Mouse (Mus musculus) embryo, embryonic 10.5 days (tissue): ENCODE data around the gene Sik3.
A peak's percentile ranks its signal among the peaks of the same experiment; 100 is the strongest.

ENCODE experiments used
- DNase-seq: peaks from one replicate; pipeline ENCODE4 v3.0.0-alpha.2; 2015; ENCODE audit warnings: low spot score

Sik3 gene

GRCm38 (mm10) chr9:46015831-46016230 is 3.2 kb downstream of the Sik3 start:
- no peak for DNase-seq

GRCm38 (mm10) chr9:46016417-46016816 is 3.8 kb downstream of the Sik3 start:
- DNase-seq: no peak

- DNase-seq: no peak
Observed at GRCm38 (mm10) chr9:46018316-46018715, 5.7 kb downstream of the Sik3 start.

GRCm38 (mm10) chr9:46019975-46020374 is 7.4 kb downstream of the Sik3 start:
- DNase-seq: no peak

- no peak for DNase-seq
Observed at GRCm38 (mm10) chr9:46023591-46023990, 11.0 kb downstream of the Sik3 start.

GRCm38 (mm10) chr9:46026058-46026849 is 13.6 kb downstream of the Sik3 start:
- no peak for DNase-seq

GRCm38 (mm10) chr9:46027994-46028393 is 15.4 kb downstream of the Sik3 start:
- DNase-seq: no peak

- DNase-seq: no peak
Observed at GRCm38 (mm10) chr9:46029534-46029933, 16.9 kb downstream of the Sik3 start.

GRCm38 (mm10) chr9:46030184-46030583 is 17.6 kb downstream of the Sik3 start:
- DNase-seq: no peak

- no peak for DNase-seq
Observed at GRCm38 (mm10) chr9:46030968-46031367, 18.3 kb downstream of the Sik3 start.

- DNase-seq: no peak
Observed at GRCm38 (mm10) chr9:46032190-46032589, 19.6 kb downstream of the Sik3 start.

- no peak for DNase-seq
Observed at GRCm38 (mm10) chr9:46033058-46033457, 20.4 kb downstream of the Sik3 start.

GRCm38 (mm10) chr9:46033862-46034261 is 21.2 kb downstream of the Sik3 start:
- no peak for DNase-seq

- no peak for DNase-seq
Observed at GRCm38 (mm10) chr9:46035290-46035871, 22.8 kb downstream of the Sik3 start.

- DNase-seq: no peak
Observed at GRCm38 (mm10) chr9:46036881-46037280, 24.3 kb downstream of the Sik3 start.

GRCm38 (mm10) chr9:46038786-46039185 is 26.2 kb downstream of the Sik3 start:
- no peak for DNase-seq

- DNase-seq: no peak
Observed at GRCm38 (mm10) chr9:46041186-46041585, 28.6 kb downstream of the Sik3 start.

- no peak for DNase-seq
Observed at GRCm38 (mm10) chr9:46042387-46042786, 29.8 kb downstream of the Sik3 start.

GRCm38 (mm10) chr9:46043626-46044025 is 31.0 kb downstream of the Sik3 start:
- DNase-seq: no peak

- peak; percentile 51 for DNase-seq
Observed at GRCm38 (mm10) chr9:46046724-46047517, 34.3 kb downstream of the Sik3 start.

- no peak for DNase-seq
Observed at GRCm38 (mm10) chr9:46049525-46049924, 36.9 kb downstream of the Sik3 start.

- DNase-seq: no peak
Observed at GRCm38 (mm10) chr9:46050203-46050602, 37.6 kb downstream of the Sik3 start.
